Mouse (Mus musculus) CH12.LX (cell line): Measurements from ENCODE around the gene D230025D16Rik. TPM values are rescaled to one million over a fixed set of nuclear protein-coding genes. Genes with fewer than 3 reads are reported as not detected.

Experiments
- DNase-seq: peaks from one replicate; pipeline ENCODE4 v3.0.0-alpha.2; 2013; ENCODE audit errors: extremely low read depth
- H3K27ac ChIP-seq: 2 replicates; pipeline ENCODE4 v1.5.1; 2012; ENCODE audit warnings: low read depth, mild to moderate bottlenecking, control low read depth, moderate library complexity; ENCODE audit not compliant: insufficient read depth
- H3K27me3 ChIP-seq: replicated peaks from 2 replicates; pipeline ENCODE3; 2012; ENCODE audit warnings: inconsistent platforms
- H3K36me3 ChIP-seq, 2 experiments: replicated peaks in 1 of 2; 2 replicates each; pipeline versions ENCODE3 to v1.6.1; 2012; ENCODE audit warnings: inconsistent platforms in 1 of 2, low read length in 1 of 2, mild to moderate bottlenecking in 1 of 2, mixed read lengths in 1 of 2, moderate library complexity in 1 of 2; ENCODE audit not compliant: control insufficient read depth in 1 of 2, insufficient read depth in 1 of 2
- H3K4me1 ChIP-seq, 2 experiments: 2 replicates each; pipeline ENCODE4 v1.6.1; 2012; ENCODE audit warnings: inconsistent platforms in 1 of 2, moderate library complexity in 1 of 2; ENCODE audit not compliant: insufficient read depth in 2 of 2, control insufficient read depth in 1 of 2
- H3K4me2 ChIP-seq: 2 replicates; pipeline ENCODE4 v1.6.1; 2012; ENCODE audit warnings: low read depth, mild to moderate bottlenecking, control low read depth; ENCODE audit not compliant: poor library complexity, insufficient read depth, severe bottlenecking
- H3K4me3 ChIP-seq, 3 experiments: fragments of 150-350 bp in 1 of 3; sonication (generic) in 1 of 3; replicated peaks in 1 of 3; 2 replicates each; pipeline versions ENCODE3 to v1.5.1; 2011 to 2012; ENCODE audit warnings: low read depth in 2 of 3, low read length in 2 of 3, mild to moderate bottlenecking in 2 of 3, moderate library complexity in 2 of 3, control low read depth in 1 of 3, improper control_type of control experiment in 1 of 3, inconsistent platforms in 1 of 3, mixed read lengths in 1 of 3; ENCODE audit not compliant: poor library complexity in 1 of 3
- H3K79me2 ChIP-seq: replicated peaks from 2 replicates; pipeline ENCODE4 v1.6.1; 2012; ENCODE audit warnings: mild to moderate bottlenecking, moderate library complexity; ENCODE audit not compliant: control insufficient read depth, poor library complexity, insufficient read depth, severe bottlenecking; ENCODE audit errors: extremely low read depth
- H3K9ac ChIP-seq: 2 replicates; pipeline ENCODE4 v1.6.1; 2012; ENCODE audit warnings: low read depth, mild to moderate bottlenecking, control low read depth, moderate library complexity; ENCODE audit not compliant: insufficient read depth
- H3K9me3 ChIP-seq: replicated peaks from 2 replicates; pipeline ENCODE3; 2012; ENCODE audit warnings: low read length, inconsistent platforms, mixed read lengths
- BHLHE40 ChIP-seq: IDR thresholded peaks from 2 replicates; pipeline ENCODE4 v1.6.1; 2011; ENCODE audit warnings: mild to moderate bottlenecking, low read depth, low read length, improper control_type of control experiment
- CHD1 ChIP-seq: IDR thresholded peaks from 2 replicates; pipeline ENCODE4 v1.6.1; 2012; ENCODE audit warnings: low read depth, low read length, improper control_type of control experiment, inconsistent platforms
- CHD2 ChIP-seq: IDR thresholded peaks from 2 replicates; pipeline ENCODE4 v1.6.1; 2011; ENCODE audit warnings: low read length, improper control_type of control experiment
- CTCF ChIP-seq, 2 experiments: IDR thresholded peaks in 1 of 2; conservative IDR thresholded peaks in 1 of 2; 2 replicates each; pipeline ENCODE4 v1.5.1; 2011 to 2012; ENCODE audit warnings: low read depth in 2 of 2, low read length in 2 of 2, improper control_type of control experiment in 1 of 2, inconsistent platforms in 1 of 2, mild to moderate bottlenecking in 1 of 2, moderate library complexity in 1 of 2
- E2F4 ChIP-seq: IDR thresholded peaks from 2 replicates; pipeline ENCODE4 v1.6.1; 2011; ENCODE audit warnings: low read depth, low read length, improper control_type of control experiment; ENCODE audit not compliant: insufficient replicate concordance
- ELF1 ChIP-seq: IDR thresholded peaks from 2 replicates; pipeline ENCODE4 v1.6.1; 2014; ENCODE audit warnings: low read depth, mild to moderate bottlenecking, inconsistent platforms, low read length, improper control_type of control experiment
- ETS1 ChIP-seq: conservative IDR thresholded peaks from 2 replicates; pipeline ENCODE4 v1.6.1; 2012; ENCODE audit warnings: low read depth, mild to moderate bottlenecking, inconsistent platforms, low read length, improper control_type of control experiment, moderate library complexity
- GABPA ChIP-seq: IDR thresholded peaks from 2 replicates; pipeline ENCODE4 v1.6.1; 2012; ENCODE audit warnings: low read depth, low read length, improper control_type of control experiment, inconsistent platforms; ENCODE audit not compliant: insufficient replicate concordance
- HCFC1 ChIP-seq: IDR thresholded peaks from 2 replicates; pipeline ENCODE4 v1.6.1; 2012; ENCODE audit warnings: low read depth, mild to moderate bottlenecking, inconsistent platforms, low read length, improper control_type of control experiment
- IRF4 ChIP-seq: IDR thresholded peaks from 2 replicates; pipeline ENCODE4 v1.6.1; 2014; ENCODE audit warnings: low read depth, mild to moderate bottlenecking, inconsistent platforms, low read length, improper control_type of control experiment
- JUND ChIP-seq: conservative IDR thresholded peaks from 2 replicates; pipeline ENCODE4 v1.6.1; 2011; ENCODE audit warnings: low read depth, low read length, improper control_type of control experiment
- MAZ ChIP-seq: IDR thresholded peaks from 2 replicates; pipeline ENCODE4 v1.6.1; 2012; ENCODE audit warnings: low read depth, mild to moderate bottlenecking, inconsistent platforms, low read length, improper control_type of control experiment, moderate library complexity
- MEF2A ChIP-seq: IDR thresholded peaks from 2 replicates; pipeline ENCODE4 v1.6.1; 2014; ENCODE audit warnings: low read depth, mild to moderate bottlenecking, inconsistent platforms, low read length, improper control_type of control experiment, borderline replicate concordance
- MXI1 ChIP-seq: IDR thresholded peaks from 2 replicates; pipeline ENCODE4 v1.6.1; 2011; ENCODE audit warnings: mild to moderate bottlenecking, low read depth, low read length, improper control_type of control experiment
- NRF1 ChIP-seq: IDR thresholded peaks from 2 replicates; pipeline ENCODE4 v1.6.1; 2014; ENCODE audit warnings: low read depth, mild to moderate bottlenecking, inconsistent platforms, low read length, improper control_type of control experiment, moderate library complexity
- RCOR1 ChIP-seq: conservative IDR thresholded peaks from 2 replicates; pipeline ENCODE4 v1.6.1; 2012; ENCODE audit warnings: low read depth, mild to moderate bottlenecking, inconsistent platforms, low read length, improper control_type of control experiment
- SIN3A ChIP-seq: IDR thresholded peaks from 2 replicates; pipeline ENCODE4 v1.6.1; 2012; ENCODE audit warnings: low read length, improper control_type of control experiment, inconsistent platforms
- TBP ChIP-seq: conservative IDR thresholded peaks from 2 replicates; pipeline ENCODE4 v1.6.1; 2011; ENCODE audit warnings: low read depth, low read length, improper control_type of control experiment
- TCF12 ChIP-seq: IDR thresholded peaks from 2 replicates; pipeline ENCODE4 v1.6.1; 2014; ENCODE audit warnings: low read depth, mild to moderate bottlenecking, inconsistent platforms, low read length, improper control_type of control experiment
- UBTF ChIP-seq: IDR thresholded peaks from 2 replicates; pipeline ENCODE4 v1.6.1; 2012; ENCODE audit warnings: low read depth, mild to moderate bottlenecking, inconsistent platforms, low read length, improper control_type of control experiment, moderate library complexity
- USF2 ChIP-seq: conservative IDR thresholded peaks from 2 replicates; pipeline ENCODE4 v1.6.1; 2011; ENCODE audit warnings: low read depth, low read length, improper control_type of control experiment
- ZKSCAN1 ChIP-seq: IDR thresholded peaks from 2 replicates; pipeline ENCODE4 v1.6.1; 2012; ENCODE audit warnings: low read depth, inconsistent platforms, low read length, improper control_type of control experiment, borderline replicate concordance
- ZMIZ1 ChIP-seq: IDR thresholded peaks from 2 replicates; pipeline ENCODE4 v1.6.1; 2012; ENCODE audit warnings: low read depth, mild to moderate bottlenecking, inconsistent platforms, low read length, improper control_type of control experiment
- ZNF384 ChIP-seq: IDR thresholded peaks from 2 replicates; pipeline ENCODE4 v1.6.1; 2012; ENCODE audit warnings: low read depth, low read length, improper control_type of control experiment, inconsistent platforms
- dilution Hi-C: fragments of 300-500 bp; cut with MboI; formaldehyde crosslinking; loops from 2 replicates; pipeline ENCODE4 v1.14.3; 2020; ENCODE audit warnings: low sequenced_read_pairs; ENCODE audit not compliant: extremely low pct_unique_long_range_greater_than_20kb, extremely low pct_ligation_motif_present
- in situ Hi-C: fragments of 300-500 bp; cut with MboI; formaldehyde crosslinking; loops from 3 replicates; pipeline ENCODE4 v1.14.3; 2019; ENCODE audit warnings: low sequenced_read_pairs, low pct_ligation_motif_present, low pct_unique_long_range_greater_than_20kb, mixed read lengths
- polyA plus RNA-seq: library from polyadenylated mRNA; unstranded; fragments of >175 nt; gene quantifications from 2 replicates; pipeline ENCODE4 v1.2.1, GENCODE M21; 2012; ENCODE audit warnings: low read depth; ENCODE audit not compliant: insufficient read length
- total RNA-seq, 2 experiments: library from RNA; depleted of rRNA; stranded (reverse); fragments of 300-350 nt in 1 of 2; fragments of >200 nt in 1 of 2; gene quantifications; 2 replicates each; pipeline ENCODE4 v1.2.3; 2012 to 2014

The D230025D16Rik gene
- total and polyA plus RNA-seq, 3 experiments = 10.7 to 21.5 (median 14.0) TPM

- peaks cover 4% of the 10 kb centered on the region for H3K9me3 ChIP-seq
- DNase-seq = no peak
- no peaks in the 10 kb centered on the region for H3K79me2 ChIP-seq
- in situ Hi-C loops (no loop called here), dilution Hi-C loops (no loop called here)
- H3K9ac ChIP-seq = no peak overlapping the region
- peaks cover 15 to 42% of the 10 kb centered on the region in 2 experiments for H3K36me3 ChIP-seq
- no peaks in the 10 kb centered on the region for H3K27me3 ChIP-seq
- peaks cover 9 to 38% of the 10 kb centered on the region in 2 experiments; a peak in 3 of 4 replicates for H3K4me1 ChIP-seq
- no peak overlapping the region for H3K4me2 ChIP-seq
- TF ChIP-seq GABPA (no peak), CTCF (conservative IDR thresholded peaks at IDR 0.05 in 1 of 2, IDR thresholded peaks at IDR 0.05 in 1 of 2; ENCODE audit: low read depth in 2 of 2, low read length in 2 of 2) (no peak), ZNF384 (no peak), JUND (no peak), ZMIZ1 (no peak), ETS1 (no peak), CHD2 (no peak), NRF1 (no peak), MAZ (no peak), USF2 (no peak), MXI1 (no peak), RCOR1 (no peak), MEF2A (no peak), ELF1 (no peak), HCFC1 (no peak), SIN3A (no peak)
- H3K4me3 ChIP-seq = no peak overlapping the region
- no peak overlapping the region for H3K27ac ChIP-seq
Observed at GRCm38 (mm10) chr8:105260371-105261099, 35.6 kb downstream of the D230025D16Rik start.

DNA sequence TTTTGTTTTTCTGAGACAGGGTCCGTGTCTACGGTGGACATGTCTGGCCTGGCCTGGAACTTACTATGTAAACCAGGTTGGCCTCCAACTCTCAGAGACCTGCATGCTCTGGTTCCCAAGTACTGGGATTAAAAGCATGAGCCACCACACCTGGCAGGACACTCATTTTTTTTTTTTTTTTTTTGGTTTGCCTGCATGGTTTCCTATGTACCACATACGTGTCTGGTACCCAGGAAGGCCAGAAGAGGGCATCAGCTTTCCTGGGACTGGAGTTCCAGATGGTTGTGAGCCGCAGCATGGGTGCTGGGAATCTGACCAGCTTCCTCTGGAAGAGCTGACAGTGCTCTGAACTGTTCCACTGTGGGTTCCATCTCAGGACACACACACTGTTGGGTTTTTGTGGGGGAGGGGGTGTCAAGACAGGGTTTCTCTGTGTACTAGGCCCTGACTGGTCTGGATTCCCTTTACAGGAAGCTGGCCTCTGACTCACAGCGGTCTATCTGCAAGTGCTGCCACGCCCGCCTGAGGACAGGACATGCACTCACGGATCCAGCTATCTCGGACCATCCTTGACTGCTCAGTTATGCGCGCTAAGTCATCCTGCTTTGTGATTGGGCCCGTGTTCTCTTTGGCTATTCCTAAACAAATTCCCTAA is 36.5 kb downstream of the D230025D16Rik start:
- TF ChIP-seq UBTF (no peak), E2F4 (no peak), BHLHE40 (no peak), ELF1 (no peak), CHD1 (no peak), ZKSCAN1 (no peak), TCF12 (no peak), HCFC1 (no peak), ZMIZ1 (no peak), MXI1 (no peak), TBP (no peak), IRF4 (no peak), CTCF (conservative IDR thresholded peaks at IDR 0.05 in 1 of 2, IDR thresholded peaks at IDR 0.05 in 1 of 2; ENCODE audit: low read depth in 2 of 2, low read length in 2 of 2) (no peak)
- H3K79me2 ChIP-seq = no peaks in the 10 kb centered on the region
- H3K4me1 ChIP-seq = peaks cover 9 to 42% of the 10 kb centered on the region in 2 experiments; a peak in 3 of 4 replicates
- no peak overlapping the region for H3K4me2 ChIP-seq
- H3K9me3 ChIP-seq = peaks cover 7% of the 10 kb centered on the region
- H3K36me3 ChIP-seq = peaks cover 15 to 35% of the 10 kb centered on the region in 2 experiments
- no peak overlapping the region for H3K27ac ChIP-seq
- no peaks in the 10 kb centered on the region for H3K27me3 ChIP-seq
- DNase-seq = no peak
- H3K9ac ChIP-seq = no peak overlapping the region
- in situ Hi-C loops (no loop called here), dilution Hi-C loops (no loop called here)
- no peak overlapping the region for H3K4me3 ChIP-seq
